Mouse (Mus musculus) liver, adult (tissue): ENCODE results near the gene Tyw1.

ENCODE experiments used
- GATA4 ChIP-seq: IDR thresholded peaks from 2 replicates; pipeline ENCODE4 v1.6.1; 2014; ENCODE audit warnings: mild to moderate bottlenecking, low read length; ENCODE audit not compliant: insufficient replicate concordance

The Tyw1 gene

GRCm38 (mm10) chr5:130254164-130255016 lies 1.0 kb upstream of the Tyw1 start:
- TF ChIP-seq GATA4: no peak

DNA sequence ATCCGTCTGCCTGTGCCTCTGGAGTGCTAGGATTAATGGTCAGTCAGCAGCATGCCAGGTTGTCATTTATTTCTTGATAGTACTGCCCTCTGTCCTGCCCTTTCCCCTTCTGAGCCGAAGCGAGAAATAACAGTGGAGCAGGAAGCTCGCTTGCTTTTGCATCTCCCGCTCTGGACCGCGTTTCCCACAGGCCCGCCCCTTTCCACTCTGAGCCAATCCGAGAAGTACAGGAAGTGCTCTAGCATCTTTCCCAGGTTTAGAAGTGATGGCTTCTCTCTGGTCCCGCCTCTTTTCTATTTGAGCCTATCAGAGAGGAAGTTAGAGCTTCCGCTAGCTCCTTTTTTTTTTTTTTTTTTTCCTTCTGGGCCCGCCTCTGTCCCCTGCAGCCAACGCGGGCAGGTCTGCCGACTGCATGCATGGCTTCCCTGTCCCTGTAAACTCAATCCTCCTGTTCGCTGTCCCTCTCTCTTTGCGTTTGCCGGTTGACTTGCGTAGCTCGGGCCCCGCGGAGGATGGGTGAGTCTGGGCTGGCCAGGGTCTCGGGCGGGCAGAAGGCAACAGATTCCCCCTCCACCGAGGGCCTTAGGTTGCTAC lies 1.4 kb downstream of the Tyw1 start:
- TF ChIP-seq GATA4: no peak; the same call in 1 of the 2 replicates

- no peak for TF ChIP-seq GATA4
Observed at GRCm38 (mm10) chr5:130257303-130257702, 1.9 kb downstream of the Tyw1 start.

DNA sequence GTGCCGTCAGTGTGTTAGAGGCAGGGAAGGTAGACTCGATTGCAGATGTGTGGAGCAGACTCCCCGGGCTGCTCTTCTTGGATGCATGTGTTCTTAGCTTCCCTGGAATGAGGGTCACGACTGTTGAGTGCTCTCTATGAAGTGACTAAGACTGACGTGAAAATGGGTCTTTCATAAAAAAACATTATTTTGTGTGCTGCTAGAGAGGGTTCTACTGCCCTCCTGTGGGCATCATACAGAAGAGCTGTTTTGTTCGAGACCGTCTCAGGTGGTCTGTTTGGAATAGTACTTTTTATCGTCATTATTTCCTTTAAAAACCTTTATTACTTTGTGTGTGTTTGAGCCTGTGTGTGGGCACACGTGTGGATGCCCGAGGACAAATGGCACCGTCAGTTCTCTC lies 8.0 kb downstream of the Tyw1 start:
- no peak for TF ChIP-seq GATA4

DNA sequence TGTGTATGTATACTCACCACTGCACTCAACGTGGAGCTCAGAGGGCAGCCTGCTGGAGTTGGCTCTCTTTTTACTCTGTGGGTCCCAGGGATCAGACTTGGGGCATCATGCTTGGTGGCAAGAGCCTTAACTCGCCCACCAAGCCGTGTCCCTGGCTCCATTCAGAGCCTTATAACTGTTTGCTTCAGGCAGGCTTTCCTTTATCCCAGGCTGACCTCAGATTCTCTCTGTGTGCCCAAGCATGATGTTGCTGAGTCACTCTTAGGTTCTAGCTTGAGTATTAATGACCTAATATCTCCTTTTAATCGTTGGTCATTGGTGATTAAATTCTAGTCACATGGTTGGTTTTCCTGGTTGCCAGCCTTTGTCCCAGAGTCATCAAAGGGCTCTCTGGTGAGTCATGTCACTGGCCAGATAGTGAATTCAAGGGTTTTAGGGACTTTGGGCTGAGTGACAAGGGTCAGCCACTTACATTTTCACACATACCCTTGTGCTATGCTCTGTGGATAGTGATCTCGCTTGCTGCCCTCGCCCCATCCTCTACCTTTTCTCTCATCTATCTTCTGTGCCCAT lies 9.1 kb downstream of the Tyw1 start:
- no peak for TF ChIP-seq GATA4

DNA sequence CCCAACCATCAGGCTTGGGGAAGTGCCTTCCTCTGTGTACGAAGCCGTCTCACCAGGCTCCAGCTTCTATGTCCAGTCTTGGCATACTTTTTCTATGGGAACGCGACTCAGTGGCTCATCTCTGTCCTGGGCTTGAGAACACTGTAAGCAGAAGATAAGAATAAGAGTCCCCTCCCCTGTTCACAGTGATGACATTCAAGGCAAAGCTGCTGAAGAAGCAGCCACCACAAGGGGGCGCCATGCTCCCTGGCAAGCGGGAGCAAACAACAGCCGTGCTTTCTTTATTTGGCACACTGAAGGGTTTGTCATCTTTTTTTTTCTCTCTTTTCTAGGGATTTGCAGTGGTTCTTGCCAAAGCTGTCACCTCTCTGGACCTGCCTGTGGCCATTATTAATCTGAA lies 11.2 kb downstream of the Tyw1 start:
- TF ChIP-seq GATA4: no peak

DNA sequence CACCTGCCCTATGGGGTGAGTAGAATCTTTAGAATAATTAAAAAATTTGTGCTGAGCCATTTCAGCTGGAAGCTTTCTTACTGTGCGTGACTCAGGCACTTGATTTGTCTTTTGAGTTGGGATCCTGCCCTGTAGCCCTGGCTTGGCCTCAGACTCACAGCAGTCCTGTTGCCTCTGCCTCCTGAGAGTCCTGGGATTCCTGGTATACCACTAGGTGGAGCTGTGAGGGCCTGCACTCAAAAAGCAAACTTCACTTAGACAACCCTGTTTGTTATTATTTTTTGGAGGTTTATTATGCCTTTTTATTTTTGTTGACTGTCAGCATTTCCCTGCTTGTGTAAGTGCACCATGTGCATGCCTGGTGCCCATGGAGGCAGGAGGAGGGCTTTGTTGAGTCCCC lies 11.9 kb downstream of the Tyw1 start:
- no peak for TF ChIP-seq GATA4

GRCm38 (mm10) chr5:130268976-130269375 lies 13.6 kb downstream of the Tyw1 start:
- no peak for TF ChIP-seq GATA4

DNA sequence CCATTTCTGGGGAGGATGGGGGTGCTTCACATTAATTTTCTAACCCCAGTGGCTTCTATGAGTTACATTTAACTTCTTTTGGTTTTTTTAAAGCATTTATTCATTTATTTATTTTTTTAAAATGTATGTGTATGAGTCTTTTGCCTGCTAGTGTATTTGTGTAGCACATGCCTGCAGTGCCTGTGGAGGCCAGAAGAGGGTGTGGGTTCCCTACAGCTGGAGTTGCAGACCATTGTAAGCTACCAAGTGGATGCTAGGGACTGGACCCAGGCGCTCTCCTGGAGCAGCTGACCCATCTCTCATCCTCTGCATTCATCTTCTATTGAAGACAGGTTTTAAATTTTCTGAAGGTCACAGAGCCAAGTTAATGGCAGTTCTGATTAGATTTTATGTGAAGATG lies 16.9 kb downstream of the Tyw1 start:
- no peak for TF ChIP-seq GATA4

DNA sequence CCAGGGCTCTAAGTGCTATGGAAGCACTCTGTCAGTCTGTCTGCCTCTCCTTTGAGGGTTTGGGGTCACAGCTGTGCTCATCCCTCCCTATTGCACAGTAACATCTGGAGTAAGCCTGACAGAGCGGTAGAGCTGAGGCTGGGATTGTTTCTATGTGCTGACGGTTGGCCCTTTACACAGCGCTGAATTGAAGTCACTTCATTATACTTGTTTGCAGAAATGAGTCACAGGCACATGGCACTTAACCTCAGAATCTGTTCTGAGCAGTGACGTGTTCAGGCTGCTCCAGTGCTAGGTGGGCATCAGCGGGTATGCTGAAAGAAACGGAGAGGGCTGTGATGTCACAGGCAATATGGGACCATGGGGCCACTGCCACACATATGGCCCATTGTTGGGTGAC lies 17.6 kb downstream of the Tyw1 start:
- no peak for TF ChIP-seq GATA4

DNA sequence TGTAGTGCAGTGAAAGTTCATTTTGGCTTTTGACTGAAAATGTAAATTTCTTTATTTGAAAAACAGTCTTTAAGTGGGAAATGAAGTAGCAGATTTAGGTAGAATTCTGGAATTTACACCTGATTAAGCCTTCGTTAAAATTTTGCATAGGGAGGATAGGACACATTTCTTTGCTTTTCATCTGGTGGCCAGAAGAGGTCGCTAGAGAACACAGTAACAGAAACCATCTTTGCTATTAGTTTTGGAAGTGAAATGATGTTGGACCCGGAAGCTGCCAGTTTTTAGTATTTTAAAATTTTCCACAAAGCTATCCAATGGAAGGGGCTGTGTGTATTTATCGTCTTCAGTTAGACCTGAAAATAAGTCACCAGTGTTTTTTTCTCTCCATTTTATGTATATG lies 20.1 kb downstream of the Tyw1 start:
- TF ChIP-seq GATA4: no peak

DNA sequence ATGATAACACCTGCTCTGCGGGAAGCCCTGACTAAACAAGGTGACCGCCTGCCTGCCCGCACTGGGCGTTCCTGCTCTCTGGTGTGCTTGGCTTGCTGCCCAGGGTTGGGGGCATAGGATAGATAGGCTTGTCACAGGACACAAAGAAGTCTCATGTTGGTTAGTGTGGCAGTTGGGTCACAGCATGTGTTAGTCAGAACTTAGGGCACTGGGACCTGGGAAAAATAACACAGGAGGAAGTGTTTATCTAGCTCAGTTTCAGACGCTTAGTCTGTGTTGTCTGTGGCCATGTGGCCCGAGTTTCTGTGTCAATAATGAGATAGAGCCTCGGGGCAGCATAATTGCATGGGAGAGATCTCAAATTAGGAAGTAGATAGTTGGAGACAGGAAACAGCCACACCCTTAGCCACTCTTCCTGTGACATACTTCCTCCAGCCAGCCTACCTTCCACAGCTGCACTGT lies 22.6 kb downstream of the Tyw1 start:
- TF ChIP-seq GATA4: no peak

GRCm38 (mm10) chr5:130283079-130283732 lies 27.8 kb downstream of the Tyw1 start:
- TF ChIP-seq GATA4: no peak

DNA sequence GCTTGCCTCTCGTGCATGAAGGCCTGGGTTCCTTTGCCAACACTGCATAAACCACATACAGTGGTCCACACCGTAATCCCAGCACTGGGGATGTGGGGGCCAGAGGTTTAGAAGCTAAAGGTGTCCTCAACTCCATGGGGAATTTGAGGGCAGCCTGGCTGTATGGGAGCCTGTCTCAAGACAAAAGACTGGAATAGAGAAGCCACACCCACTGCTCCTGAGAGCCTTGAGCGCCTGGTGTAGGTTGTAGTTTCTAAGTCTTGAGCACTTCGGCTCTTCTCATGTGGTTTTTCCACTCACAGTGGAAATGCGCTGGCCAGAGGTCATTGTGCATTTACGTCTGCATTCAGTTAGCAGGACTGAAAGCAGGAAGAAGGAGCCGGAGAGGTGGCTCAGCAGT lies 32.7 kb downstream of the Tyw1 start:
- TF ChIP-seq GATA4: no peak

DNA sequence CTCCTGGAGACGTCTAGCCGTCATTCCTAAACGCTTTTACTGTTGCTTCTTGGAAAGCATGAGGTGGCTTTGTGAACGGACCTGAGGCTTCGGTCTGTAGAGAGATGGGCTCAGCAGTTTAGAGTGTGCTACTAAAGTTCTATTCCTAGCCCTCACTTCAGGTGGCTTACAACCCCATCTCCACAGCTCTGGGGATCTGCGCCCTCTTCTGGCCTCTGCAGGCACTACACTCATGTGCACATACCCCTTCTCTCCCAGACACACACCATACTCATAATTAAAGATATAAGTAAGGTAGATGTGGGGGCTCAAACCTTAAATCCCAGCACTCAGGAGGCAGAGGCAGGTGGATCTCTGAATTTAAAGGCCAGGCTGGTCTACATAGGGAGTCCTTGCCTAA lies 34.8 kb downstream of the Tyw1 start:
- TF ChIP-seq GATA4: no peak

- no peak for TF ChIP-seq GATA4
Observed at GRCm38 (mm10) chr5:130290775-130291174, 35.4 kb downstream of the Tyw1 start.
